ENCODE assay signal across 15 mouse cellular contexts in the genomic region with DNA sequence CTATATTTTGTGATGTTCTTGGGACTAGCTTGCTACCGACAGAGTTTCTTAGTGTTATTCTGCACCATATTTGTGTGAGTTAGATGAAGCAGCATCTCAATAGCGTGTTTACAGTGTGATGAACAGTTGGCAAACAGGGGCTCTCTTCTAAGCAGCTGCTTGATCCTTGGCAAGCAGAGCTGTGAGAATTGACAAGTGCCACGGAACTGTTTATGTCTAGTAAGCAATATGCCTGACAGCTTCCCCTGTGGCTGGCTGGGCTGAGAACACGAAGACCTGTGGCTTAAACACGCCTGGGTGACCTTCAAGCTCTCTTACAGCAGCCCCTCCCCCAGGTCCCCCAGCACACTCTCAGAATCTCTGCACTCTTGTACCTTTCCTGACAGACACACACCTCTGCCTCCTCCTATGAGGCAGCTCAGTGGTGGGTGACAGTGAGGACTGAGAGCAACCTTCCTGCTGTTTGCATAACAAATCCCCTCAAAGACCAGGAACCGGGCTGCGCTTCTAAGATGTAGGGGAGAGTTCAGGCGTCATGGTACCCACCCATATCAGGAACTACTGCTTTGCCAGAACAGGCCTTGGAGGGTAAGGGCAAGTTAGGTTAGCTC. TPM values are rescaled to one million over a fixed set of nuclear protein-coding genes. Genes with fewer than 3 reads are reported as not detected.
DNase-seq lines count a peak whose midpoint lies in the region; ATAC-seq lines count a peak whose summit lies in the region.
"Had no signal": no experiment of that assay in that cellular context is flagged by ENCODE, and none has a peak within 500 bp of the region (broad histone marks: within the 10 kb centered on the region; RNA-seq: fewer than 3 reads in every experiment).

No protein-coding gene starts in this region.

- 66% methylated on average over 8 of the region's 8 CpGs for WGBS in heart, embryonic 15.5 days

- no peaks in the 10 kb centered on the region for H3K9me3 ChIP-seq in heart, embryonic 15.5 days (replicated peaks)
- H3K9me3 ChIP-seq: limb, embryonic 12.5 days had no signal

- H3K27ac ChIP-seq in heart, embryonic 15.5 days: peak overlapping the region; percentile 32
- H3K27ac ChIP-seq: limb, embryonic 12.5 days had no signal

- no peaks in the 10 kb centered on the region for H3K27me3 ChIP-seq in heart, embryonic 15.5 days
- H3K27me3 ChIP-seq: limb, embryonic 12.5 days had no signal

- H3K4me1 ChIP-seq in heart, embryonic 15.5 days (replicated peaks): peaks cover 26% of the 10 kb centered on the region
- H3K4me1 ChIP-seq: limb, embryonic 12.5 days had no signal

- no peak overlapping the region for H3K4me2 ChIP-seq in heart, embryonic 15.5 days
- H3K4me2 ChIP-seq: limb, embryonic 12.5 days; midbrain, embryonic 11.5 days had no signal

- DNase-seq in adrenal gland, postnatal 10 days: peak; percentile 19
- no peak for DNase-seq in adrenal gland, postnatal 14 days
- no peak for DNase-seq in heart, postnatal 4 days
- DNase-seq in ZHBTc4 (ENCODE audit: low read depth, low spot score): peak; percentile 78
- DNase-seq in layer of hippocampus, adult 8-10 months (ENCODE audit: low spot score in 2 of 2): peak; percentile 26 to 37
- no peak for DNase-seq in urinary bladder, postnatal 4 days (ENCODE audit: low spot score in 2 of 2)
- DNase-seq in kidney, postnatal 10 days: no peak
- DNase-seq: adrenal gland, postnatal 25 days; cerebellum, adult 11 months; gastrocnemius, postnatal 36 days; kidney, adult 9 months; thymus, adult 2 months had no signal

- no peak overlapping the region for H3K9ac ChIP-seq in heart, embryonic 15.5 days
- H3K9ac ChIP-seq: limb, embryonic 12.5 days had no signal

- H3K4me3 ChIP-seq in heart, embryonic 15.5 days: no peak overlapping the region
- H3K4me3 ChIP-seq: limb, embryonic 12.5 days had no signal

- H3K36me3 ChIP-seq in heart, embryonic 15.5 days: peaks cover 67% of the 10 kb centered on the region

- no peak for ATAC-seq in heart, embryonic 15.5 days (replicated peaks; ENCODE audit: insufficient number of reproducible peaks, insufficient read depth, low FRiP score, low read depth)

RNA-seq across cellular contexts. Expression of a gene that starts 21.8 kb away (rescaled TPM):
- 10 to 100 TPM; 26.1 to 27.1 TPM for total RNA-seq in adrenal gland, postnatal 10 days (2021)
- 32.0 and 37.1 TPM in 2 replicates for total RNA-seq in adrenal gland, postnatal 14 days (2021)
- 27.1 and 27.7 TPM in 2 replicates for polyA plus RNA-seq in heart, embryonic 15.5 days (2015; fragmentation: Nextera tagmentation; extraction: Ambion mirVana)
- 10 to 100 TPM; 23.1 to 25.4 TPM for total RNA-seq in heart, postnatal 4 days (2021)
- total RNA-seq in layer of hippocampus, adult 8-10 months (2022): 10 to 100 TPM; 19.8 to 22.8 (median 21.1) TPM

RNA-seq across cellular contexts. Expression of a gene that starts 53.4 kb away (rescaled TPM):
- total RNA-seq in adrenal gland, postnatal 10 days (2021): 10 to 100 TPM; 34.6 to 35.1 TPM
- total RNA-seq in adrenal gland, postnatal 14 days (2021): 35.0 and 38.0 TPM in 2 replicates
- 36.4 and 42.3 TPM in 2 replicates for polyA plus RNA-seq in heart, embryonic 15.5 days (2015; fragmentation: Nextera tagmentation; extraction: Ambion mirVana)
- total RNA-seq in heart, postnatal 4 days (2021): 10 to 100 TPM; 59.7 to 60.7 TPM
- total RNA-seq in layer of hippocampus, adult 8-10 months (2022): 10 to 100 TPM; 26.9 to 33.1 (median 28.2) TPM

Comparison
In these comparisons a context has a peak if more than half of its experiments do, and no peak if none do; other contexts are left out.
1. DNase-seq: peak in adrenal gland, postnatal 10 days (single experiment), ZHBTc4 (single experiment) and layer of hippocampus, adult 8-10 months (2 of 2); none in adrenal gland, postnatal 14 days (single experiment), heart, postnatal 4 days (single experiment), urinary bladder, postnatal 4 days (0 of 2) and kidney, postnatal 10 days (single experiment).